Mouse (Mus musculus) liver, embryonic 15.5 days (tissue): Measurements from ENCODE around the gene Selenov. TPM values are rescaled to one million over a fixed set of nuclear protein-coding genes. Genes with fewer than 3 reads are reported as not detected.

Source experiments
- ATAC-seq: fragments of 200-750 bp; cut with Nextera tagmentation; 2 replicates; pipeline ENCODE4 v1.8.0; 2017; ENCODE audit warnings: moderate number of reproducible peaks, mild to moderate bottlenecking, moderate library complexity; ENCODE audit not compliant: insufficient read depth
- H3K27ac ChIP-seq: fragments of 300-500 bp; sonication (generic); replicated peaks from 2 replicates; pipeline ENCODE4 v1.5.1; 2015; ENCODE audit warnings: mild to moderate bottlenecking, inconsistent platforms
- H3K27me3 ChIP-seq: fragments of 300-500 bp; sonication (generic); 2 replicates; pipeline ENCODE4 v1.6.1; 2015; ENCODE audit warnings: mild to moderate bottlenecking, inconsistent platforms
- H3K36me3 ChIP-seq: fragments of 300-500 bp; sonication (generic); replicated peaks from 2 replicates; pipeline ENCODE4 v1.6.1; 2015; ENCODE audit warnings: moderate library complexity, mild to moderate bottlenecking, inconsistent platforms
- H3K4me1 ChIP-seq: fragments of 300-500 bp; sonication (generic); replicated peaks from 2 replicates; pipeline ENCODE4 v1.6.1; 2015; ENCODE audit warnings: inconsistent platforms
- H3K4me2 ChIP-seq: fragments of 300-500 bp; sonication (generic); 2 replicates; pipeline ENCODE4 v1.6.1; 2015; ENCODE audit warnings: moderate library complexity, mild to moderate bottlenecking, inconsistent platforms
- H3K4me3 ChIP-seq: fragments of 300-500 bp; sonication (generic); replicated peaks from 2 replicates; pipeline ENCODE4 v1.5.1; 2015; ENCODE audit warnings: mild to moderate bottlenecking, inconsistent platforms
- H3K9ac ChIP-seq: fragments of 300-500 bp; sonication (generic); 2 replicates; pipeline ENCODE4 v1.6.1; 2015; ENCODE audit warnings: moderate library complexity, mild to moderate bottlenecking, inconsistent platforms
- H3K9me3 ChIP-seq: fragments of 300-500 bp; sonication (generic); replicated peaks from 2 replicates; pipeline ENCODE4 v1.6.1; 2016; ENCODE audit warnings: inconsistent platforms
- WGBS: fragments of 180-500 bp; shearing (Covaris S2); methylation state at CpG from one replicate; pipeline ENCODE4 v1.1.7; 2015; ENCODE audit warnings: mixed read lengths; ENCODE audit not compliant: insufficient replicate concordance; 5-methylcytosine and 5-hydroxymethylcytosine counted together
- polyA plus RNA-seq: library from polyadenylated mRNA; unstranded; fragments of >200 nt; fragmentation: Nextera tagmentation; extraction: Ambion mirVana; gene quantifications from 2 replicates; pipeline ENCODE4 v1.2.1, GENCODE M21; 2015

Gene Selenov
- 0.07 TPM in 1 of 2 replicates, not detected in the other for polyA plus RNA-seq

DNA sequence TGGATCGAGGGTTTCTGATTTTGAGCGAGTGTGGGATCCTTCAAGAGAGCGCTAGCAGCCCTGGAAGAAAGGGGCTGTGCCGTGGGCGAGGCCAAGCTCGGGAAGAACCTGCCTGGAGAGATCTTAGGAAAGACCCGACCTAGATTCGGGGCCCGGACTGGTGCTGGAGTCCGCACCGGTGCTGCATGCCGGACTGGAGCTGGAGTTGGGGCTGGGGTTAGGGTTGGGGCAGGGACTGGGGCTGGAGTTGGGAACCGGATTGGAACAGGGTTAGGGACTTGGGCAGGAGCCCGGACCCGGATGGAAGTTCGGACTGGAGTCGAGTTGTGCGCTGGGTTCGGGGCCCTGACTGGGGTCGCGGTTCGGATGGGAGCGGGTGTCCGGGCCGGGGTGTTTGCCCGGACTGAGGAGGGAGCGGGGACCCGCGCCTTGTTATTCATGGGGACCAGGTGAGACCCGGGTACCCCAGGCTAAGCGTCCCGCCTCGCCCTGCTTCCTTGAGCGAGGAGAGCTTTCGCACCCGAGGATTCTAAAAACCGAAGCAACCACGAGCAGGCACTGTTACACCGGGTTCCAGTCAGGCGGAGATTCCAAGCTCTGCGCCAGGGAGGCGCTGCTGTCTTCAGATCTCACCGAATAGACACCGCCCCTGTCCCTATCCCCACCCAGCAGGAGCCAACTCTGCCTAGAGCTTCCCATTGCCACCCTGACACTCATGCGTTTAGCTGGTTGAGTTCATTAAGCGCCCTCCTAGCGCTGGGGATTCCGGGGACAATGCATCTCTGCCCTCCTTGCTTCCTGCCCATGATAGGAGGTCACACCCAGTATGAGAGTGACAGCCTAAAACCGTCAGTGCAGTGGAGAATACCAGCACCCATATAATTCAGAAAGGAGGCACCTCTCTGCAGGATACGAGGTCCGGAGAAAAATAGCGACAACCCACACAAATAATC lies at the start of gene Selenov:
Gene Selenov (minus strand): TSS at position 549 of the 953 bp plus-strand sequence.
- no peaks in the 10 kb centered on the region for H3K9me3 ChIP-seq
- H3K36me3 ChIP-seq = no peaks in the 10 kb centered on the region
- no peak within 1 kb of the TSS for H3K4me3 ChIP-seq
- H3K9ac ChIP-seq = no peak within 1 kb of the TSS
- no peak within 1 kb of the TSS for H3K27ac ChIP-seq
- peaks cover 88% of the 10 kb centered on the region for H3K27me3 ChIP-seq
- 3% methylated on average over 52 of the region's 52 CpGs for WGBS
- H3K4me2 ChIP-seq = peak within 1 kb of the TSS; percentile 4
- peaks cover 10% of the 10 kb centered on the region; the same call in 1 of the 2 replicates for H3K4me1 ChIP-seq
- no peak for ATAC-seq

DNA sequence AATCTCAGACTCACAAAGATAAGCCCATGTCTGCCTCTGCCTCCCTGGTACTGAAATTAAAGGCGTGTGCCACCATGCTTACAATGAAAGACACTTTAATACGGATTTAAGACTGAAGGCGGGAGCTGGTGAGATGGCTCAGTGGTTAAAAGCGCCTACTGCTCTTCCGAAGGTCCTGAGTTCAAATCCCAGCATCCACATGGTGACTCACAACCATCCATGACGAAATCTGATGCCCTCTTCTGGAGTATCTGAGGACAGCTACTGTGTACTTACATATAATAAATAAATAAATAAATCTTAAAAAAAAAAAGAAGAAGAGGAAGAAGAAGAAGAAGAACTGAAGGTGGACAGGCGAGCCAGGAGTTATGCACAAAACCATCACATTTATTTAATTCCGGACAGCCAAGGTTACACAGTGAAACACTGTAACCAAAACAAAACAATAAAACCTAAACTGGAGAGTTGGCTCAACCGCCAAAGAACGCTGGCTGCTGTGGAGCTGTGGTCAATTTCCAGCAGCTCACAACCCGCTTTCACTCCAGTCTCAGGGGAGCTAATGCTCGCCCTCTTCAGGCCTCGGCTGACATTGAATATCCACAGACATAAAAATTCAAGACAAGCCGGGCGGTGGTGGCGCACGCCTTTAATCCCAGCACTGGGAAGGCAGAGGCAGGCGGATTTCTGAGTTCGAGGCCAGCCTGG lies 48.4 kb upstream of the Selenov start:
- H3K4me3 ChIP-seq = peak overlapping the region; percentile 86
- H3K27ac ChIP-seq = peak overlapping the region; percentile 92
- 36% methylated on average over 19 of the region's 19 CpGs for WGBS
- no peaks in the 10 kb centered on the region for H3K9me3 ChIP-seq
- peaks cover 51% of the 10 kb centered on the region for H3K4me1 ChIP-seq
- H3K36me3 ChIP-seq = peaks cover 17% of the 10 kb centered on the region
- no peaks in the 10 kb centered on the region for H3K27me3 ChIP-seq
- peak overlapping the region; percentile 52 for H3K9ac ChIP-seq
- peak overlapping the region; percentile 83 for H3K4me2 ChIP-seq
- peak; percentile 8; the same call in 1 of the 2 replicates for ATAC-seq

DNA sequence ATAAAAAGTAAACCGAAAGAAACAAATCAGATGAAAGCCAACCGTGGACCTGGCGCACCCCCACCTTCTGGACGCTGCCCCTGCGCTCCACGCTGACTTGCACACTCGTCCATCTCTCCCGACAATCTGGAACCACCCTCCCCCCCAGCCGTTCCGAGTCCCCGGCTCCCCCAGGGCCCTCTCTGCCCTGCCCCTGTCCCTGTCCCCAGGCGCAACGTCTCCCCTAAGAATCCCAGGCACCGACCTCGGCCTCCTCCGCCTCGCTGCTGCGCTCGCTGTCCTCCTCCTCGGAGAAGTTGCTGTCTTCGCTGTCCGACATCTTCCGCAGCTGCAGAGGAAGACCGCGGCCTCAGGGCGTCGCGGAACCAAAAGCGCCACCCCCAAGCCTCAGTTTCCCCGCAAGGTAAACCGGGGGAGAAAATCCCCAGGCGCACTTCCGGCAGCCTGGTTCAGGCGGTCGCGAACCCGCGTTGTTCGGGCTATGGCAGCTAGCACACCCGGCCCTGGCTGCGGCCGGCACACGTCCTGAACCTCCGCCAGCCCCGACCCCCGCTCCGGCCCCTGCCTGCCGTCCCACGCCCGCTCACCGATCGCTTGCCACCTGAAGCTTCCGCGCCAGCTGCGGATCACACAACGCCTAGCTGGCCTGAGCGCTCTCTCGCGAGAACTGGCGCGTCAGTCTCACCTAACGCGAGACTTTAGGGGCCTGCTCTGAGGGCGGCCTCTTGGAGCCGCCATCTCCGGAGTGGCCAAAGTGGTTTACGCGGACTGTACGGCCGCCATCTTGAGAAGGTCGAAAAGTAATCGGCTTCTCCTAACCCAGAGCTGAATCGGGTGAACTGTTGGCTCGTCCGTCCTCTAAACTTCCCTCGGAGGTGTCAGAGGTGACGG lies 47.4 kb upstream of the Selenov start, which contains the start of gene Supt5:
Gene Supt5 (minus strand): TSS at position 639 of the 891 bp plus-strand sequence.
- peak; percentile 95 for ATAC-seq
- no peaks in the 10 kb centered on the region for H3K27me3 ChIP-seq
- H3K9ac ChIP-seq = peak within 1 kb of the TSS; percentile 92
- H3K36me3 ChIP-seq = peaks cover 22% of the 10 kb centered on the region
- H3K27ac ChIP-seq = peak within 1 kb of the TSS; percentile 92
- H3K9me3 ChIP-seq = no peaks in the 10 kb centered on the region
- peaks cover 50% of the 10 kb centered on the region for H3K4me1 ChIP-seq
- H3K4me3 ChIP-seq = peak within 1 kb of the TSS; percentile 86
- peak within 1 kb of the TSS; percentile 83 for H3K4me2 ChIP-seq
- whole genome bisulfite sequencing = under 1% methylated on average over 77 of the region's 77 CpGs

DNA sequence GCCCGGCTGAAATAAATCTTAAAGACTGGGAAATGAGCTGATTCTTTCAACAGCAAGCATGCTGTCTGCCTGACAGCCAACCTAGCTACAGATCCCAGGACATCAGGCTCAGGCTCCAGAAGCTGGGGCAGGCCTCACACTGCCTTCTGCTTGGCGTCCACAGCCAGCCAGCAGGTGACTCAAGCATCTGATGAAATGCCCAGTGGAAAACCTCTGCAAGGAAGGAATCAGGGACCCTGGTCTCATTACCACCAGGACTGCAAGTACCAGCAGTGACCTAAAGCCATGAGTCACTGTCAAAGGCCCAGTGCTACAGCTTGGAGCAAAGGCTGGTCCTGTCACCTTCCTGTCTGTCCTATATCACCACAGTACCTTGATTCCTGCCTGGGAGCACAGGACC lies 44.5 kb upstream of the Selenov start:
- no peak overlapping the region for H3K27ac ChIP-seq
- H3K4me3 ChIP-seq = no peak overlapping the region
- peaks cover 40% of the 10 kb centered on the region for H3K4me1 ChIP-seq
- H3K27me3 ChIP-seq = no peaks in the 10 kb centered on the region
- no peak for ATAC-seq
- peaks cover 48% of the 10 kb centered on the region for H3K36me3 ChIP-seq
- H3K4me2 ChIP-seq = no peak overlapping the region
- H3K9me3 ChIP-seq = no peaks in the 10 kb centered on the region
- 94% methylated on average over 2 of the region's 2 CpGs for WGBS
- H3K9ac ChIP-seq = no peak overlapping the region

DNA sequence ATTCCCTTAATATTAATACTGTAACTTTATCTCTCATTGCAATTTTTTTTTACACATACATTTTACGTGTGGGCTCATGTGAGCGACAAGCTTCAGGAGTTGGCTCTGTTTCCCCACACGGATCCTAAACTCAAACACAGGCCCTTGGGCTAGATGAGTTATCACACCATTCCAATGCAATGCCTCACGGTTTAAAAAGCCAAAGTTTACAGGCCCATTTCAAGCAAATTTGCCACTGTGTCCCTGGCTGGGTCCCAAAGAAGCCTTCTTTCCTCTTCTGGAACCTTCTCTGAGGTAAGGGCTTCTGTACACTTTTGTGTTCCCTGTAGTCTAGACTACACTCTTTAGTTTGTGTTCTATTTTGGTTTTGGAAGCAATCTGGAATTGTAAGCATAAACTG lies 43.5 kb upstream of the Selenov start:
- Histone ChIP-seq H3K9ac (no peak overlapping the region), H3K9me3 (no peaks in the 10 kb centered on the region), H3K4me2 (no peak overlapping the region), H3K4me1 (peaks cover 32% of the 10 kb centered on the region), H3K27ac (no peak overlapping the region), H3K27me3 (no peaks in the 10 kb centered on the region), H3K4me3 (no peak overlapping the region), H3K36me3 (peaks cover 57% of the 10 kb centered on the region)
- no peak for ATAC-seq
- WGBS = 73% methylated on average over 4 of the region's 4 CpGs

DNA sequence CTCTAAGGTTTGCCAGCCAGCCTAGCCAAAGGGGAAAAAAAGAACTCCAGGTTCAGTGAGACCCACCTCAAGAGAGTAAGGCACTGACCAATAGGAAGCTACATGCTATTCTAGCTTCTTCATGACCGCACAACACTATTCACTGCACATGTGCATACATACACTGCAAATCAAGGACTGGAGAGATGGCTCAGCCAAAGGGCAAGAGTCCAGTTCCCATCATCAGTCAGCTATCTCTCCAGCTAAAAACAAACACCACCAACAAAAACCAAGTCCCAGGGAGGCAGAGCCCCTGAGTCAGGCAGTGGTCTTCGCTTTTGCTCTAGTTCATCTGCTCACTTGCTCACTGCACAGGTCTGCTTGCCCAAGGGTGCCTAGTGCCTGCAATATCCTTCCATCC lies 37.3 kb upstream of the Selenov start:
- peaks cover 97% of the 10 kb centered on the region for H3K36me3 ChIP-seq
- WGBS = 81% methylated on average over 2 of the region's 2 CpGs
- H3K27ac ChIP-seq = no peak overlapping the region
- no peak for ATAC-seq
- H3K4me2 ChIP-seq = no peak overlapping the region
- no peaks in the 10 kb centered on the region for H3K27me3 ChIP-seq
- no peak overlapping the region for H3K9ac ChIP-seq
- peaks cover 3% of the 10 kb centered on the region; the same call in 1 of the 2 replicates for H3K4me1 ChIP-seq
- no peaks in the 10 kb centered on the region for H3K9me3 ChIP-seq
- H3K4me3 ChIP-seq = no peak overlapping the region

DNA sequence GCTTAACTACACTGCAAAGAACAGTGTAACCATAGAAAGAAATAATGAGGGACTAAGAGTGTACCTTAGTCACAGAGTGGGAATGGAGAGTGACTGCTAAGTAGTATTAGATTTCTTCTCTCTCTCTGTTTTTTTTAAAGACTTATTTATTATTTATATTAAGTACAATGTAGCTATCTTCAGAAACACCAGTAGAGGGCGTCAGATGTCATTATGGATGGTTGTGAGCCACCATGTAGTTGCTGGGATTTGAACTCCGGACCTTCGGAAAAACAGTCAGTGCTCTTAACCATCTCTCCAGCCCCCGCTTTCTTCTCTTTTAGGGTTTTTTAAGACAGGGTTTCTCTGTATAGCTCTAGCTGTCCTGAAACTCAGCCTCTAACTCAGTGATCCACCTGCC lies 35.5 kb upstream of the Selenov start:
- no peak overlapping the region for H3K4me3 ChIP-seq
- H3K9me3 ChIP-seq = no peaks in the 10 kb centered on the region
- no peak overlapping the region for H3K9ac ChIP-seq
- H3K4me1 ChIP-seq = peaks cover 3% of the 10 kb centered on the region; the same call in 1 of the 2 replicates
- no peak overlapping the region for H3K4me2 ChIP-seq
- WGBS = 78% methylated on average over 4 of the region's 4 CpGs
- H3K27me3 ChIP-seq = no peaks in the 10 kb centered on the region
- H3K27ac ChIP-seq = no peak overlapping the region
- peaks cover 100% of the 10 kb centered on the region for H3K36me3 ChIP-seq
- no peak for ATAC-seq

DNA sequence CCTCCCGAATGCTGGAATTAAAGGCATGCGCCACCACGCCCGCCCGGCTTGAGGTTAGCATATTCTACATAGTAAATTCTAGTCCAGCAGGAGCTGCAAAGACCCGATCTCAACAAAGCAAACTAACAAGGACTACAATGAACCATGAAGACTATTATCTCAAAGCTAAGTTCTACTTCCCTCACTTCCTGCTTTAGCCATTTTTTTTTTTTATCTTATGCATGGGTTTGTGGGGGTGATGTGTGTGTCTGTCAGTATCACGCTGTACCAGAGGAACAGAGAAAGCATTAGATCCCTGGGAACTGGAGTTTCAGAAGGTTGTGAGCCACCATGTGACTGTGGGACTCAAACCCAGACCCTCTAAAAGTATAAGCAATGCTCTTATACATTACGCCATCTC lies 34.3 kb upstream of the Selenov start:
- H3K4me1 ChIP-seq = peaks cover 3% of the 10 kb centered on the region; the same call in 1 of the 2 replicates
- 83% methylated on average over 8 of the region's 8 CpGs for WGBS
- H3K4me3 ChIP-seq = no peak overlapping the region
- peaks cover 100% of the 10 kb centered on the region for H3K36me3 ChIP-seq
- ATAC-seq = no peak
- H3K9ac ChIP-seq = no peak overlapping the region
- no peak overlapping the region for H3K27ac ChIP-seq
- no peaks in the 10 kb centered on the region for H3K27me3 ChIP-seq
- no peak overlapping the region for H3K4me2 ChIP-seq
- no peaks in the 10 kb centered on the region for H3K9me3 ChIP-seq

DNA sequence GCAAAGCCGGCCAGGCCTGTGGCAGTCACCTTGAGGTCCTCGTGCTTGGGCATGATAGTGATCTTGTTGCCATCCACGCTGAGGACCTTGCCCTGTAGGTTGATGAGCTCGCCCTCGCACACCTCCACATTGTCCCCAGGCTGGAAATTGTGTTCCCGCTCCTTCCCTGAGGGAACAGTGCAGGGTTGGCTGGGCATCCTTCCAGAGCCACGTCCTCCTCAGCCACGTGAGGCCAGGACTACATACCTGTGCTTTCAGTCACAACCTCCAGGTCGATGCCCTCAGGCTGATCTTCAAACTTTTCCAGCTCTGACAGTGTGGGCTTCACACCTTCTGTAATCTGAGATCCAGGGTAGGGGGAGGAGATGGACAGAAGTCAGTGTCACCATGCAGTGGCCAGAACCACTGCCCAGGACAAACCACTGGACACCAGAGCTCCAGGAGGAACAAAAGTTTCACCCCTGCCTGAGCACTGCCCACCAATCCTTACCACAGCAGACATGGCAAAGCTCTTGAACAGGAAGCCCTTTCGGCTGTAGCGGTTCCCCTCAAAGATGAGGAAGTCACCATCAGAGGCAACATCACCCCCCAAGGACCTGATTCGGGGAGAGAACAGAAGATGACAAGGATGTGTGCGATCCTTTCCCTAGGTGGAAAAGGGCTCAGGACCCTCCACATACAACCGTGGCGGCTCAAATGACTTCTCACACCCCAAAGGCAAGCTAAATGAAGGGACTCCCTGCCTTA lies 31.2 kb upstream of the Selenov start:
- H3K36me3 ChIP-seq = peaks cover 100% of the 10 kb centered on the region
- H3K9ac ChIP-seq = no peak overlapping the region
- no peaks in the 10 kb centered on the region for H3K27me3 ChIP-seq
- H3K4me3 ChIP-seq = no peak overlapping the region
- H3K4me2 ChIP-seq = no peak overlapping the region
- no peak overlapping the region for H3K27ac ChIP-seq
- ATAC-seq = no peak
- H3K4me1 ChIP-seq = no peaks in the 10 kb centered on the region
- WGBS = 75% methylated on average over 15 of the region's 15 CpGs
- H3K9me3 ChIP-seq = no peaks in the 10 kb centered on the region

DNA sequence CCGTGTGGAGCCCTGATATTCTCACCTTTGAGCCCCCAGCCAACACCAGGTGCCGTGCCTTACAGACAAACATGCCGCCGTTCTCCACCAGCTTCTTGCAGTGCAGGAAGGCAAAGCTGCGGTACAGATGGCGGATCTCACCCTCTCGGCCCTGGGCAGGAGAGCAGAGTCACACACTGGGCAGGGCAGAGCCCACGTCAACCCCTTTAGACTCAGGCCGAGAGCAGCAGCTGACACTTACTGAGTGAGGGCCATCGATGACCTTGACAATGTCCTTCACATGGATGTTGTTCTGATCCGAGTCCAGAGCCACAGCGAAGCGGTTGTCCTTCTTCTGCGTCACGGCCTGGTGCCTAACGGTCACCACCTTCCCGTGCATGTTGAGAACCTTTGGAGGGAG lies 27.7 kb upstream of the Selenov start:
- Histone ChIP-seq H3K9ac (no peak overlapping the region), H3K4me1 (no peaks in the 10 kb centered on the region), H3K36me3 (peaks cover 99% of the 10 kb centered on the region), H3K4me2 (no peak overlapping the region), H3K27me3 (no peaks in the 10 kb centered on the region), H3K9me3 (no peaks in the 10 kb centered on the region), H3K4me3 (no peak overlapping the region), H3K27ac (no peak overlapping the region)
- no peak for ATAC-seq
- 91% methylated on average over 17 of the region's 17 CpGs for WGBS
